Mouse (Mus musculus) inflammation-experienced regulatory T-cells, adult 16 weeks (primary cell): ENCODE data around the gene Enpp7. TPM values are rescaled to one million over a fixed set of nuclear protein-coding genes. Genes with fewer than 3 reads are reported as not detected.

Source experiments
- polyA plus RNA-seq: library from polyadenylated mRNA; unstranded; fragments of 100-300 nt; shearing (Covaris generic); gene quantifications from one replicate; pipeline ENCODE4 v1.2.1, GENCODE M21; 2017

The Enpp7 gene
- not detected for polyA plus RNA-seq

DNA sequence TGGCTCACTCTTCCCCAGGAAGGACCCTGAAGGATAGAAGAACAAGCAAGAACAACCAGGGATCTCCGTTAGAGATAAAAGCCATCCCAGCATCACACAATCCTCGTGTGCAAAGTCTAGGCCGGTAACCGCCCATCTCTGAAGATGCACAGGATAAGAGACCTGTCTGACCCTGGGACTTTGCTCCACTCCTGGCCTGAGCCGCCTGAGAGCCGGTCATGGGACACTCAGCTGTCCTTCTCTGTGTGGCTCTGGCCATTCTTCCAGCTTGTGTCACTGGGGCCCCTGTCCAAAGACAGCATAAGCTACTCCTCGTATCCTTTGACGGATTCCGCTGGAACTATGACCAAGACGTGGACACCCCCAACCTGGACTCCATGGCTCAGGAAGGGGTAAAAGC lies at the start of gene Enpp7:
Gene Enpp7 (plus strand): TSS at position 190 of the 400 bp plus-strand sequence.

DNA sequence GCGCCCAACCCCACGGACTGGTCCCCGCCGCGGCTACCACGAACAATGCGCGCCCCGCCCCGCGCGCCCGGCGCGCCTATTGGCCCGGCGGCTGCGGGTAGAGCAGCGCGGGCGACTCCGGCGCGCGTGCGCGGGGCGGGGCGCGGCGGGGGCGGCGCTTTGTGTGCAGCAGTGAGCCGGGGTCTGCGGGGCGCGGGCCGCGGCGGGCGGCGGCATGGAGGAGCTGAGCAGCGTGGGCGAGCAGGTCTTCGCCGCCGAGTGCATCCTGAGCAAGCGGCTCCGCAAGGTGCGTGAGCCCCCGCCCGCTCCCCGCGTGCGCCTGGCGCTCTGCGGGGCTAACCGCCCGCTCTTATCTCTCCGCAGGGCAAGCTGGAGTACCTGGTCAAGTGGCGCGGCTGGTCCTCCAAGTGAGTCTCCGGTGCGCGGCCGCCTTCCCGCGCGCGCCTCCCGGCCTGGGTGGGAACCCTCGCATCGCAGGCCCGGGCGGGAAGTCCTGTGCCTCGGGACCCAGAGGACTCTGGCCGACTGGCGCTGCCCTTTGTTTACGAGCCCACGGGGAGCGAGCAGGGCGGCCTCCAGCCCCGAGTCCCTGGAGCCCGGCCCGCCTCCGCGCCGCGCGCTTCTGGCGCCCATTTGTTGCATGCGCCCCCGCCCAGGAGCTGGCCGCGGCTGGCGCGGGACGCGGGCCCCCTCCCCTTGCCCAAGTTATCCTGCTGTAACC lies 35.1 kb downstream of the Enpp7 start, which contains the start of gene Cbx2:
Gene Cbx2 (plus strand): TSS at position 68 of the 721 bp plus-strand sequence.

DNA sequence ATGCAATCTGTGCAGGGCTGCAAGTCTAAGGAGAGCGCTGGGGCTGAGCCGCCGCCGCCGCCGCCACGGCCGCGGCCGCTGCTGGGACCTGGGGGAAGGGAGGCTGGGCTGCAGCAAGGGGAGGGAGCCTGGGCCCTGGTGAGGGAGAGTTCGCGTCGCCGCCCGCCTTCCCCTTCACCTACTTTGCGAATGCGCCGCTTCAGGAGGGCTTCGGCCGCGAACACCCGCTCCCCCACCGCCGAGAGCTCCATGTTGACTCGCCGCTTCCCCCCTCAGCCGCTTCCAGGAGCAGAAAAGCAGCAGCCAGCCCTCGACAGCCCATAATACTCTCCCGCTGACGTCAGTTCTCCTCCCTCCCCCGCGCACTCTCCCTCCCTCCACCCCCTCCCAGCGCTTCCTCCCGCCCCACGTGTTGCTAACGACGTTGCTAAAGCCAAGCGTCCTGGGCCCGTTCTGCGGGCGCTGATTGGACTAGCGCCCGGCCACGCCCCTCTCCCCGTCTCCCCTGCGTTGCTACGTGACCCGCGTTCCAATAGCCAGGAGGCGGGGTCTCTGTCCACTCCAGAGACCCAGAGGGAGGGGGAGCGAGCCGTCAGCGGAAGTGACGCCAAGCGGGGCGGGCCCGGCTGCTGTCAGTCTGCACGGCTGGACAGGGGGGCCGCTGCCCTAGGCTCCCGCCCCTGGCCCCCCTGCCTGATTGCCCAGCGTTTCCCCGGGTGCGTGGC lies 52.8 kb downstream of the Enpp7 start, which contains the start of gene Cbx8:
Gene Cbx8 (minus strand): TSS at position 370 of the 725 bp plus-strand sequence.

Other genes starting within 250 kb of the Enpp7 start
- gene Rbfox3, start 76.6 kb upstream of the Enpp7 start, polyA plus RNA-seq, result 0.09 TPM
- 6.9 TPM for gene Cbx2, start 34.8 kb downstream of the Enpp7 start, polyA plus RNA-seq
- 18.6 TPM for gene Cbx8, start 52.8 kb downstream of the Enpp7 start, polyA plus RNA-seq
- gene Cbx4, start 98.0 kb downstream of the Enpp7 start, polyA plus RNA-seq, result 5.8 TPM
- 0.67 TPM for gene Tbc1d16, start 240.3 kb downstream of the Enpp7 start, polyA plus RNA-seq
- 3.0 TPM for gene Ccdc40, start 240.4 kb downstream of the Enpp7 start, polyA plus RNA-seq